Mouse (Mus musculus): ENCODE measurements around the gene Zcchc8.
"Not testable (repeated sequence)": the region's sequence is repeated elsewhere in the genome, so short reads cannot be mapped to it uniquely, and the experiment has no call there.

Gene Zcchc8

GRCm38 (mm10) chr5:123720328-123721311 lies at the start of gene Zcchc8:
TSS of gene Zcchc8 (minus strand) at chr5:123721100.
- ChIA-PET POLR2A (interaction anchor here (0.5 to 12.8 kb wide), 62 partner anchors 8 to 984 kb away, joined by 3 to 296 read pairs (median 4); partner anchors contain the start of genes Kntc1 (in 4 of the 4), Rsrc2 (in 4 of the 4), Clip1 (in 2 of the 4) and 2810006K23Rik (in 1 of the 4)), CTCF (interaction anchor here in 2 of 4 experiments (0.6 to 1.5 kb wide), 6 partner anchors 10 to 50 kb away, joined by 3 to 6 read pairs (median 3); partner anchors contain the start of genes Kntc1 (in 1 of the 2) and Rsrc2 (in 1 of the 2))

GRCm38 (mm10) chr5:123766455-123766854 lies 45.6 kb upstream of the Zcchc8 start:
- POLR2A ChIA-PET, CTCF ChIA-PET: not testable (repeated sequence)

GRCm38 (mm10) chr5:123765506-123765905 lies 44.6 kb upstream of the Zcchc8 start:
- ChIA-PET CTCF (no interaction called here), POLR2A (no interaction called here)

- POLR2A ChIA-PET, result interaction anchor here (0.5 to 16.0 kb wide), 137 partner anchors 9 to 1428 kb away, joined by 3 to 296 read pairs (median 5); partner anchors contain the start of genes Zcchc8 (in 4 of the 4), 2810006K23Rik (in 2 of the 4), Clip1 (in 2 of the 4) and Kmt5a (in 2 of the 4)
Measured at GRCm38 (mm10) chr5:123749065-123750064, 28.5 kb upstream of the Zcchc8 start, which contains the start of the genes Rsrc2 and Kntc1. TSS of gene Rsrc2 (minus strand) at chr5:123749414. TSS of gene Kntc1 (plus strand) at chr5:123749716.

GRCm38 (mm10) chr5:123748339-123749064 lies 27.6 kb upstream of the Zcchc8 start:
- ChIA-PET CTCF (interaction anchor here in 1 of 4 experiments (0.6 to 1.4 kb wide), 3 partner anchors 28 to 684 kb away, joined by 3 read pairs; no protein-coding TSS in a partner anchor), POLR2A (interaction anchor here (0.6 to 16.0 kb wide), 124 partner anchors 7 to 975 kb away, joined by 3 to 296 read pairs (median 5); partner anchors contain the start of genes Zcchc8 (in 4 of the 4), 2810006K23Rik (in 2 of the 4), Clip1 (in 2 of the 4) and Kmt5a (in 2 of the 4))

More at GRCm38 (mm10) chr5:123749065-123750064, 28.5 kb upstream of the Zcchc8 start, which contains the start of the genes Rsrc2 and Kntc1:
- CTCF ChIA-PET, result interaction anchor here in 3 of 4 experiments (0.6 to 1.4 kb wide), 6 partner anchors 13 to 1525 kb away, joined by 3 to 4 read pairs (median 3); no protein-coding TSS in a partner anchor

- POLR2A ChIA-PET, result interaction anchor here in 3 of 4 experiments (0.7 to 16.0 kb wide), 23 partner anchors 8 to 1107 kb away, joined by 3 to 296 read pairs (median 6); partner anchors contain the start of gene Zcchc8 (in 3 of the 3)
- CTCF ChIA-PET, result interaction anchor here in 1 of 4 experiments (0.6 kb wide), 1 partner anchor 254 kb away, joined by 3 read pairs; no protein-coding TSS in a partner anchor
Measured at GRCm38 (mm10) chr5:123747604-123748003, 26.7 kb upstream of the Zcchc8 start.

- POLR2A ChIA-PET, result interaction anchor here in 3 of 4 experiments (0.7 to 16.0 kb wide), 28 partner anchors 7 to 1251 kb away, joined by 3 to 296 read pairs (median 5); partner anchors contain the start of gene Zcchc8 (in 3 of the 3)
Measured at GRCm38 (mm10) chr5:123746253-123746652, 25.4 kb upstream of the Zcchc8 start.

GRCm38 (mm10) chr5:123744358-123744757 lies 23.5 kb upstream of the Zcchc8 start:
- CTCF ChIA-PET, result interaction anchor here in 1 of 4 experiments (0.8 to 1.2 kb wide), 2 partner anchors 47 to 96 kb away, joined by 3 read pairs; no protein-coding TSS in a partner anchor

More at GRCm38 (mm10) chr5:123746253-123746652, 25.4 kb upstream of the Zcchc8 start:
- CTCF ChIA-PET, result interaction anchor here in 1 of 4 experiments (0.6 kb wide), 1 partner anchor 608 kb away, joined by 3 read pairs; no protein-coding TSS in a partner anchor

GRCm38 (mm10) chr5:123730981-123731380 lies 10.1 kb upstream of the Zcchc8 start:
- CTCF ChIA-PET, result interaction anchor here in 1 of 4 experiments (0.7 kb wide), 1 partner anchor 58 kb away, joined by 3 read pairs; no protein-coding TSS in a partner anchor
- POLR2A ChIA-PET, result interaction anchor here (0.5 to 7.3 kb wide), 12 partner anchors 10 to 180 kb away, joined by 3 to 151 read pairs (median 6); partner anchors contain the start of genes Zcchc8 (in 3 of the 4), Kntc1 (in 2 of the 4) and Rsrc2 (in 2 of the 4)

More at GRCm38 (mm10) chr5:123744358-123744757, 23.5 kb upstream of the Zcchc8 start:
- POLR2A ChIA-PET, result interaction anchor here in 2 of 4 experiments (0.6 to 16.0 kb wide), 11 partner anchors 10 to 682 kb away, joined by 3 to 296 read pairs (median 3); partner anchors contain the start of genes Zcchc8 (in 2 of the 2) and Sbno1 (in 1 of the 2)

GRCm38 (mm10) chr5:123723816-123724215 lies 2.9 kb upstream of the Zcchc8 start:
- POLR2A ChIA-PET, result interaction anchor here (0.6 to 12.8 kb wide), 16 partner anchors 9 to 1263 kb away, joined by 3 to 296 read pairs (median 4); partner anchors contain the start of genes Kntc1 (in 3 of the 4), Rsrc2 (in 3 of the 4) and Rhof (in 1 of the 4)
- CTCF ChIA-PET, result interaction anchor here in 2 of 4 experiments (0.6 to 1.3 kb wide), 3 partner anchors 9 to 659 kb away, joined by 3 to 5 read pairs (median 5); no protein-coding TSS in a partner anchor

- ChIA-PET CTCF (interaction anchor here in 1 of 4 experiments (1.0 kb wide), 1 partner anchor 18 kb away, joined by 3 read pairs; no protein-coding TSS in a partner anchor), POLR2A (interaction anchor here in 2 of 4 experiments (1.7 to 12.8 kb wide), 5 partner anchors 9 to 31 kb away, joined by 4 to 296 read pairs (median 10); partner anchors contain the start of genes Kntc1 (in 1 of the 2) and Rsrc2 (in 1 of the 2))
Measured at GRCm38 (mm10) chr5:123714622-123715021, 6.3 kb downstream of the Zcchc8 start.

- ChIA-PET POLR2A (interaction anchor here in 2 of 4 experiments (1.5 to 12.8 kb wide), 5 partner anchors 9 to 32 kb away, joined by 4 to 296 read pairs (median 4); partner anchors contain the start of genes Kntc1 (in 1 of the 2) and Rsrc2 (in 1 of the 2)), CTCF (no interaction called here)
Measured at GRCm38 (mm10) chr5:123713782-123714181, 7.1 kb downstream of the Zcchc8 start.

GRCm38 (mm10) chr5:123709571-123709970 lies 11.3 kb downstream of the Zcchc8 start:
- CTCF ChIA-PET, result interaction anchor here in 2 of 4 experiments (1.0 to 2.8 kb wide), 3 partner anchors 10 to 85 kb away, joined by 3 to 17 read pairs (median 5); no protein-coding TSS in a partner anchor
- POLR2A ChIA-PET, result interaction anchor here (0.5 to 5.9 kb wide), 17 partner anchors 10 to 201 kb away, joined by 3 to 64 read pairs (median 4); partner anchors contain the start of genes Zcchc8 (in 3 of the 4), Kntc1 (in 2 of the 4), Rsrc2 (in 2 of the 4) and Clip1 (in 1 of the 4)

GRCm38 (mm10) chr5:123708598-123708997 lies 12.3 kb downstream of the Zcchc8 start:
- CTCF ChIA-PET, result no interaction called here
- POLR2A ChIA-PET, result interaction anchor here in 2 of 4 experiments (0.6 to 5.9 kb wide), 12 partner anchors 9 to 63 kb away, joined by 3 to 64 read pairs (median 5); partner anchors contain the start of genes Kntc1 (in 2 of the 2), Rsrc2 (in 2 of the 2) and Zcchc8 (in 2 of the 2)

GRCm38 (mm10) chr5:123700625-123701024 lies 20.3 kb downstream of the Zcchc8 start:
- CTCF ChIA-PET, result interaction anchor here in 3 of 4 experiments (0.5 to 3.7 kb wide), 8 partner anchors 16 to 115 kb away, joined by 3 to 16 read pairs (median 6); partner anchors contain the start of gene Clip1 (in 1 of the 3)

More at GRCm38 (mm10) chr5:123700625-123701024, 20.3 kb downstream of the Zcchc8 start:
- POLR2A ChIA-PET, result interaction anchor here (0.6 to 7.1 kb wide), 16 partner anchors 9 to 228 kb away, joined by 3 to 49 read pairs (median 4); partner anchors contain the start of genes Zcchc8 (in 3 of the 4), Rsrc2 (in 2 of the 4), Kntc1 (in 1 of the 4) and Vps33a (in 1 of the 4)
